Mouse (Mus musculus): ENCODE data around the gene Nox1.
A peak's percentile ranks its signal among the peaks of the same experiment; 100 is the strongest.

Gene Nox1

GRCm38 (mm10) chrX:134128549-134128948 lies 93.2 kb downstream of the Nox1 start:
- no peak for DNase-seq (ENCODE audit: low spot score)

- no peak for DNase-seq (ENCODE audit: low spot score)
Observed at GRCm38 (mm10) chrX:134116417-134116816, 105.3 kb downstream of the Nox1 start.

- no peak for DNase-seq (ENCODE audit: low spot score)
Observed at GRCm38 (mm10) chrX:134111767-134112166, 110.0 kb downstream of the Nox1 start.

- DNase-seq (ENCODE audit: low spot score): no peak
Observed at GRCm38 (mm10) chrX:134102641-134103040, 119.1 kb downstream of the Nox1 start.

- DNase-seq (ENCODE audit: low spot score): no peak
Observed at GRCm38 (mm10) chrX:134085453-134085852, 136.3 kb downstream of the Nox1 start.

GRCm38 (mm10) chrX:134059764-134060163 lies 162.0 kb downstream of the Nox1 start:
- DNase-seq (ENCODE audit: low spot score): peak; percentile 30

GRCm38 (mm10) chrX:134058987-134059712 lies 162.6 kb downstream of the Nox1 start, which contains the start of gene Cstf2:
TSS of gene Cstf2 (plus strand) at chrX:134059187.
- peak; percentile 88 for DNase-seq (ENCODE audit: low spot score)

GRCm38 (mm10) chrX:134058040-134058875 lies 163.5 kb downstream of the Nox1 start:
- DNase-seq (ENCODE audit: low spot score): no peak

- DNase-seq (ENCODE audit: low spot score): no peak
Observed at GRCm38 (mm10) chrX:134056897-134057296, 164.9 kb downstream of the Nox1 start.

- DNase-seq (ENCODE audit: low spot score): no peak
Observed at GRCm38 (mm10) chrX:134048994-134049393, 172.8 kb downstream of the Nox1 start.

Data from embryo, embryonic 10 days (tissue).